Mouse (Mus musculus) CD8-positive naive resting alpha-beta T cell, adult 57 days (primary cell): ENCODE measurements around the gene Gpr12. TPM values are rescaled to one million over a fixed set of nuclear protein-coding genes. Genes with fewer than 3 reads are reported as not detected.

Experiments
- total RNA-seq: library from RNA; stranded (reverse); gene quantifications from one replicate; pipeline ENCODE4 v1.2.4, GENCODE M21; 2023

Gpr12 gene
- not detected for total RNA-seq

GRCm38 (mm10) chr5:146584478-146585306 is at the start of gene Gpr12:
Gpr12 (minus strand) TSS chr5:146585239.

GRCm38 (mm10) chr5:146555836-146556235 is 29.2 kb downstream of the Gpr12 start, which contains the start of gene Gm3415:
Gm3415 (plus strand) TSS chr5:146556136.

GRCm38 (mm10) chr5:146537347-146537746 is 47.7 kb downstream of the Gpr12 start, which contains the start of gene Gm3409:
Gm3409 (plus strand) TSS chr5:146537647.

Other genes starting within 250 kb of the Gpr12 start
- not detected for gene Wasf3, start 200.3 kb downstream of the Gpr12 start, total RNA-seq
- gene Gm6408, start 103.3 kb downstream of the Gpr12 start, total RNA-seq: 0.49 TPM
- not detected for gene Gm6370, start 93.9 kb downstream of the Gpr12 start, total RNA-seq
- gene 4930449I24Rik, start 82.8 kb downstream of the Gpr12 start, total RNA-seq: not detected
- not detected for gene Gm3402, start 71.1 kb downstream of the Gpr12 start, total RNA-seq
- not detected for gene Gm3404, start 59.4 kb downstream of the Gpr12 start, total RNA-seq
- not detected for gene Gm3409, start 47.6 kb downstream of the Gpr12 start, total RNA-seq
- gene Gm3415, start 29.1 kb downstream of the Gpr12 start, total RNA-seq: not detected
- 35.5 TPM for gene Usp12, start 209.8 kb upstream of the Gpr12 start, total RNA-seq
- gene Rpl21, start 247.7 kb upstream of the Gpr12 start, total RNA-seq: 852 TPM